Mouse (Mus musculus) embryonic fibroblast, embryonic 13.5 days (primary cell): ENCODE measurements around the gene Iqcf1.

ENCODE experiments used
- CTCF ChIP-seq: IDR thresholded peaks from 2 replicates; pipeline ENCODE4 v1.5.1; 2011; ENCODE audit warnings: mild to moderate bottlenecking, control low read depth, low read length, moderate library complexity, borderline replicate concordance; ENCODE audit not compliant: insufficient read depth
- POLR2A ChIP-seq: IDR thresholded peaks from 2 replicates; pipeline ENCODE4 v1.6.1; 2011; ENCODE audit warnings: low read depth, mild to moderate bottlenecking, control low read depth, low read length, moderate library complexity

- no peak for TF ChIP-seq POLR2A
- TF ChIP-seq CTCF = no peak
Measured at GRCm38 (mm10) chr9:106499667-106500066, at the start of gene Iqcf1.
